Mouse (Mus musculus) lung, postnatal 0 days (tissue): ENCODE data around the gene Il13ra1.

ENCODE experiments used
- CTCF ChIP-seq: IDR thresholded peaks from 2 replicates; pipeline ENCODE4 v1.5.1; 2016; ENCODE audit warnings: antibody characterized with exemption, mild to moderate bottlenecking
- EP300 ChIP-seq: IDR thresholded peaks from 2 replicates; pipeline ENCODE4 v1.6.1; 2016; ENCODE audit warnings: antibody characterized with exemption, mild to moderate bottlenecking, control low read depth

- TF ChIP-seq EP300 (no peak), CTCF (no peak)
These were observed 84.0 kb downstream of the Il13ra1 start, which contains the start of gene Zcchc12 for GRCm38 (mm10) chrX:36195736-36196525.
